Mouse (Mus musculus) stomach, postnatal 0 days (tissue): ENCODE measurements around the gene Htr3b. TPM values are rescaled to one million over a fixed set of nuclear protein-coding genes. Genes with fewer than 3 reads are reported as not detected.
A peak's percentile ranks its signal among the peaks of the same experiment; 100 is the strongest.

ENCODE experiments used
- ATAC-seq: fragments of 200-750 bp; cut with Nextera tagmentation; 2 replicates; pipeline ENCODE4 v1.8.0; 2017; ENCODE audit not compliant: low FRiP score, low TSS enrichment
- DNase-seq: peaks from one replicate; pipeline ENCODE4 v3.0.0-alpha.2; 2016; ENCODE audit warnings: low spot score
- H3K27ac ChIP-seq: fragments of 300-500 bp; sonication (generic); replicated peaks from 2 replicates; pipeline ENCODE4 v1.5.1; 2014; ENCODE audit warnings: mild to moderate bottlenecking, control low read depth
- H3K27me3 ChIP-seq: fragments of 300-500 bp; sonication (generic); 2 replicates; pipeline ENCODE4 v1.6.1; 2014; ENCODE audit warnings: low read length; ENCODE audit not compliant: control insufficient read depth, insufficient read depth
- H3K36me3 ChIP-seq: fragments of 300-500 bp; sonication (generic); 2 replicates; pipeline ENCODE4 v1.6.1; 2014; ENCODE audit warnings: low read length, mixed read lengths; ENCODE audit not compliant: control insufficient read depth, insufficient read depth
- H3K4me1 ChIP-seq: fragments of 300-500 bp; sonication (generic); replicated peaks from 2 replicates; pipeline ENCODE4 v1.6.1; 2014; ENCODE audit warnings: antibody characterized with exemption; ENCODE audit not compliant: control insufficient read depth, insufficient read depth
- H3K4me2 ChIP-seq: fragments of 300-500 bp; sonication (generic); replicated peaks from 2 replicates; pipeline ENCODE4 v1.6.1; 2014; ENCODE audit warnings: low read depth, mild to moderate bottlenecking, control low read depth, moderate library complexity
- H3K4me3 ChIP-seq: fragments of 300-500 bp; sonication (generic); 2 replicates; pipeline ENCODE4 v1.5.1; 2014; ENCODE audit warnings: low read depth, low read length, control low read depth
- H3K9ac ChIP-seq: fragments of 300-500 bp; sonication (generic); 2 replicates; pipeline ENCODE4 v1.6.1; 2014; ENCODE audit warnings: mild to moderate bottlenecking, low read length, control low read depth, mixed read lengths
- H3K9me3 ChIP-seq: fragments of 300-500 bp; sonication (generic); 2 replicates; pipeline ENCODE4 v1.6.1; 2016; ENCODE audit warnings: low read length; ENCODE audit not compliant: control insufficient read depth
- CTCF ChIP-seq: IDR thresholded peaks from 2 replicates; pipeline ENCODE4 v1.5.1; 2016; ENCODE audit warnings: antibody characterized with exemption, low read depth, mild to moderate bottlenecking, moderate library complexity
- EP300 ChIP-seq: optimal IDR thresholded peaks from 2 replicates; pipeline ENCODE3; 2016; ENCODE audit warnings: antibody characterized with exemption
- WGBS: fragments of 180-500 bp; shearing (Covaris S2); extraction: QIAGEN DNeasy Blood & Tissue Kit; methylation state at CpG from one replicate; pipeline ENCODE4 v1.1.7; 2014; 5-methylcytosine and 5-hydroxymethylcytosine counted together
- polyA plus RNA-seq: library from polyadenylated mRNA; unstranded; fragments of >200 nt; fragmentation: Nextera tagmentation; extraction: Ambion mirVana; gene quantifications from 2 replicates; pipeline ENCODE4 v1.2.1, GENCODE M21; 2015

Htr3b gene
- polyA plus RNA-seq, 1 experiment from 2014 or later, result 0.21 TPM

GRCm38 (mm10) chr9:48893986-48894385 lies 70.8 kb downstream of the Htr3b start:
- Histone ChIP-seq H3K27ac (no peak overlapping the region), H3K4me2 (no peak overlapping the region), H3K9ac (no peak overlapping the region), H3K36me3 (no peaks in the 10 kb centered on the region), H3K27me3 (no peaks in the 10 kb centered on the region), H3K4me1 (no peaks in the 10 kb centered on the region), H3K4me3 (no peak overlapping the region), H3K9me3 (no peaks in the 10 kb centered on the region)
- WGBS, result 30% methylated on average over 3 of the region's 3 CpGs
- ATAC-seq, result peak; percentile 45; the same call in 1 of the 2 replicates
- DNase-seq, result peak; percentile 75
- TF ChIP-seq EP300 (no peak), CTCF (peak; percentile 88)

GRCm38 (mm10) chr9:48889093-48889492 lies 75.7 kb downstream of the Htr3b start:
- Histone ChIP-seq H3K36me3 (no peaks in the 10 kb centered on the region), H3K27me3 (no peaks in the 10 kb centered on the region), H3K9ac (no peak overlapping the region), H3K4me3 (no peak overlapping the region), H3K4me1 (no peaks in the 10 kb centered on the region), H3K4me2 (no peak overlapping the region), H3K27ac (no peak overlapping the region), H3K9me3 (no peaks in the 10 kb centered on the region)
- ATAC-seq, result no peak
- DNase-seq, result no peak
- TF ChIP-seq EP300, result no peak
- TF ChIP-seq CTCF, result no peak
- WGBS, result 76% methylated on average over 7 of the region's 7 CpGs

Other genes starting within 250 kb of the Htr3b start
- gene Zbtb16, start 128.8 kb downstream of the Htr3b start, polyA plus RNA-seq, result 1.2 and 1.7 TPM in 2 replicates
- gene Htr3a, start 53.9 kb downstream of the Htr3b start, polyA plus RNA-seq, result 1.3 and 1.4 TPM in 2 replicates
- gene Usp28, start 20.4 kb upstream of the Htr3b start, polyA plus RNA-seq, result 6.6 and 8.1 TPM in 2 replicates
- 14.1 and 15.1 TPM in 2 replicates for gene Zw10, start 90.6 kb upstream of the Htr3b start, polyA plus RNA-seq
- 3.5 and 4.3 TPM in 2 replicates for gene Tmprss5, start 116.3 kb upstream of the Htr3b start, polyA plus RNA-seq